Mouse (Mus musculus): Measurements from ENCODE around the gene Bcl11a.
A peak's percentile ranks its signal among the peaks of the same experiment; 100 is the strongest.

The Bcl11a gene

DNA sequence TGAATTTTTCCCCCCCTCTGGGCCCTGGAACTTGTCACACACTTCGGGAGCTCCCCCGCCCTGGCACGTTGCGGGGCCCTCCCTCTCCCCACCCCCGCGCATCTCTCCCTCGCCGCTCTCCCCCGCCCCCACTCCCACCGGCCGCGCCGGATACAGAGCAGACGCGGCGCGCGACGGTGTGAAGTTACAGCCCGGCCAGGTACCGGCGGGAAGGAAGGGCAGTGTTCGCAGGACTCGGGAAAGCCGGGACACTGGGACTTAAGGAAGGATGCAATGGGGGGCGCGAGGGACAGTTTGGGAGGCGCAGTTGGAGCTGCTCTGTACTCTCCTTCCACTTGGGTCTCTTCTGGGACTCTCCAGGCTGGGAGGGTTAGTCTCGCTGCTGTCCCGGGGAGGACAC is 2.7 kb downstream of the Bcl11a start:
- DNase-seq = no peak

DNA sequence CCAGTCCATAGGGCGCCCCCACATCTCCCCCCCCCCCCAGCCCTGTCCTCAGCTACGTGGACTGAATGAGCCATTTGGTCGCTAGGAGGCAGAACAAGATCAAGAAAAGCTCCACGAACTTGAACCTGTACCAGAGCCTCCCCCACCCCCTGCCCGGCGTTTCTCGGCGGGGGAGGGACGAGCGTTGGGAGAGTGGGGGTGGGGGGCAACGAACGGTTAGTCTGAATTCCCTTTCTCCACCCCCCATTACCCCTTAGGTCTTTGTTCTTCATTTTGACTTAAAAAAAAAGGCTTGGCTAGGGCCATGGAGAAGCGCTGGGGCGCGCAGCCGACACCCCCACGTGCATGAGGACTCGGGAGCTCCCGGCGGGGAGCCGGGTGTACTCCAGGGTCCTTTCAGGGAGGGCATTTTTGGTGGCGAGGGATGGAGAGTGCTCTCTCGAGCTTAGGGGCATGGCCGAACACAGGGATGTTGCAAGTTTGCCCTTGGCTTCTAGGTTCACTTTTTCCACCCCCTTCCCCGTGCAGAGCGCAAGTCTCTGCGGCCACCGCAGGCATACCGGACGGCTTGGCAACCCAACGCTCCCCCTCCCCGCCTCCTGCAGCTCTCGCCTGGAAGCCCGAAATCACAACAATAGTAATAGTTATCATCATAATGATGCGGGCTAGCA is 3.3 kb downstream of the Bcl11a start:
- DNase-seq = peak; percentile 69

DNA sequence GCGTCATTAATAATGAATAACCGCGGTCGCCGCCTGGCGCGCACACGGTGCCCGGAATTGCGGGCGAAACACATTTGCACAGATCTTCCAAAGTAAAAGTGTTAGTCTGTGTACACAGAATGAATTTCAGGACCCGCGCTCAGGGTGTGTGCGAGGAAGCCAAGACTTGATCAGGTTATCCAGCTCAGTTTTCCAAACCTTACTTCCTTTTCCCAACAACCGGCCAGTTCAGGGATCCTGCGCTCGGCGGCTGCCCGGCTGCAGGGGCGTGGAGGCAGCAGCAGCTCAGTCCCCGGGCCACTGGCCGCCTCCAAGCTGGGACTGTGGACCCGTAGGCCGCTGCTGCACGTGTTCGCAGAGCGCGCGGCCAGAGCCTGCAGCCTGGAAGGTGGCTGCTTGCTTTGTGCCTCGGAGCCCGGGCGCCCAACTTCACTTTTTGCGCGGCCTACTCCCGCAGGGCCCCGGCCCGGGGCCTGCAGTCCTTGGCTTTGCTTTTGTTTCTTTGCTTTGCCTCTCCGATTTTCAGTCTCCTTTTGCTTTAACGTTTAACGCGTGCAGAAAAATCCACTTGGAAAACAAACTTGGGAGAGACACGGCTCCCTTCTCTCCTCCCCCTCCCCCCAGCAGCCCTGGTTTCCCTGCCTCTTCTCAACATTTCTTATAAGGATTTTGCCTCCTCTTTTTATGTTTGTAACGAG is 4.0 kb downstream of the Bcl11a start:
- no peak for DNase-seq

DNA sequence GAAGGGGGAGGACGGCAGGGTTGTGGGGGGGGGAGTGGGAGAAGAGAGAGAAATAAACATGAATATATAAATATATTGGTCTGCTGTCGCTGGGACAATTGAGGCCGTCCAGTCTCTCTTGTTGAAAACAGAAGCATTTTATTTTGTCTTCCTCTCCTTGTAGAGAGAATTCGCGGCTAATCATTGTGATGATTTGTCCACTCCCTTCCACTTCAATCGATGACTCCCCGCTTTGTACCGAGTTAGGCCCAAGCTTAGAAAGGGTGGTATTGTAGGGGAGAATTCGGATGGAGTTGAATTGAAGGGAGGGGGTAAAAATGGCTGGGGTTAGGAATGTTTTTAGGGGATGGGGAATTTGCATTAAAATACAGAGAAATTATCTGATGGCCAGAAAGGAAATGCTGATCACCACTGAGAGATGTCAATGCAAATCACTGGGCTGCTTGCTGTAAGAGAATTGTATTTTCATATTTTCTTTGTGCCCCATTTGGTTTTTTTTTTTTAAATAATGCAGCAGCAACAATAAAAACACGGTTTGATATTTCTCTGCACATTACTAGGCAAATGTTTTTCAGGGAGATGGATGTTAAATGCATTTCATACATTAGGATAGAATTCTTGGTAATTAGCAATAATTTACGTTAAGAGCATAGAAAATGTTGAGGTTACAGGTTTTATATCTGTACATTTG is 4.7 kb downstream of the Bcl11a start:
- DNase-seq = no peak

DNA sequence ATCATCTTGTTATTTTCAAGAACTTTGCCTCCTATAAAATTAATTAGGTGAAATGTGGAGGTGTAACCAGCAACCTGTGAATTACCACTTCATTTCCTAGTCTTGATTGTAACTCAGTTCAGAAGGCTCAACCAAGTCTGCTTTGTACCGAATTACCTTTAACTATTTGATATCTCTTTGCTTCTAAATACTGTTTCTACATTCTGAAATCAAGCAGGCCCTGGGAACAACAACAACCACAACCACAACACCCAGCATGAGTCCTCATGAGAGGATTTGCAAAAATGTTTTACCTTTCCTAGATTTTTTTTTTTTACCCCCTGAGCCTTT is 5.2 kb downstream of the Bcl11a start:
- no peak for DNase-seq

DNA sequence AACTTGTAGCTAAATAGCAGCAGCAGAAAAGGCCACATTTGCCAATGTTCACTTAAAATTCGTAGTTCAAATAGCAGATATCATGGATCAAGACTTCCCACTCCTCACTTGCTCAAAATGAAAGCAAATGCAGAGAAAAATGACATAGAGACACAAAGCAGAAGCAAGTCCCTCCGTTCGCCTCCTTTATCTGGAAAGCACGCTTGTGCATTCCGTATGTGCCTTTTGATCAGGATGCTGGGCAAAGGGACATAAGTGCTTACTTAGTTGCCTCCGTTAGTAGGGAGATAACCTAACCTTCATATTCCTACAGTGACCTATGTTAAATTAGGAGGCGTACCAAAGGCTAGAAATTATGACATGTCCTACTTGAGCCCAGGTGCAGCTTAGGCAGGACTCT is 5.6 kb downstream of the Bcl11a start:
- no peak for DNase-seq

DNA sequence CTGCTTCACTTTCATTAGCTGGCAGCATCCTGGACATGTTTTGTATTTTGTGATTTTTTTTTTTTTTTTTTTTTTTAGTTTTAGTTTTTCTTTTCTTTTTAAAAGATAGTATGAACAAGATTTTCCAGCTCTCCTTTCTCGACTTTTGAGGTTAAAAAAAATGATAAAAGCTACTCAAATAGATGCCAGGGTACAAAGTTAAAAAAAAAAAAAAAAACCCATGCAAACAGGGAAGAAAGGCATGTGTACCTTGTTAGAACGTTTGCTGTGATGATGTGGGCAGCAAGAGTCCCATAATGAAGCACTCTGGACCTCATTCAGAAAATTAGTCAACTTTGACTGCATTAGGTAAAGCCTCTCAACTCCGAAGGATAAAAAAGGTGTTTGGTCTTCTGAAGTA is 6.2 kb downstream of the Bcl11a start:
- no peak for DNase-seq

DNA sequence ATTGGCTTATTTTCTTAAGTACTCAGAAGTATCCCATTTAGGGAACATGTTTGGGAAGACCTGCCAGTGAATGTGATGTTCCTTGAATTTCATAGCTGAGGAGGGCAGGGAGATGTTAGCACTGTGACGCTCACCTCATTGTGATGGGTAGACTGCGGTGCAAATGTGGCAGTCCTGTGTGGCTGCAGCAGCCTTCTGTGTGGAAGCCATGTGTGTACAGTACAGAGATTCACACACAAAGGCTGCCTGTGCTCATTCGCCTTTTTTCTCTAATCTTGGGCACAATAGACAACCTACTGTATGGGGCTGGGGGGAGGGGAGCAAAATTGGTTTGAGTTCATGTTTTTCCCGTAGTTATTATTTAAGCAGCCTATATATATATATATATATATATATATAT is 6.7 kb downstream of the Bcl11a start:
- no peak for DNase-seq

DNA sequence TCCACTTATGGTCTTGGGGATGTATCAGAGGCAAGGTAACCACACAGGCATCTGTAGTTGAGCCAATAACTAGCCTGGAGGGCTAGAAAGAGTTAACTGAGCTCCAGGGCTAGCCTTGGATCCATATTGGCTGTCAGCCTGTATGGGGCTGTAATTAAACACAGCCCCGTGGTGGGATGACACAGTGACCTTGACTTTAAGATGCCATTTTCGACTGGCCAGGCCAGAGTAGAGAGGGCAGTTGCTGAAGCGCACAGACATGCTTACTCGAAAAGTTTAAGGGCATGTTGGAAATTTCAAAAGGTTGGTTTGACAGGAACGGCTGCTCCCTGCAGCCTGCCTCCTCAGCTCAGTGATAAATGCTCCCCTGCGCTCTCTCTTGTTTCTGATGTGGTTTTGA is 8.1 kb downstream of the Bcl11a start:
- DNase-seq = no peak

DNA sequence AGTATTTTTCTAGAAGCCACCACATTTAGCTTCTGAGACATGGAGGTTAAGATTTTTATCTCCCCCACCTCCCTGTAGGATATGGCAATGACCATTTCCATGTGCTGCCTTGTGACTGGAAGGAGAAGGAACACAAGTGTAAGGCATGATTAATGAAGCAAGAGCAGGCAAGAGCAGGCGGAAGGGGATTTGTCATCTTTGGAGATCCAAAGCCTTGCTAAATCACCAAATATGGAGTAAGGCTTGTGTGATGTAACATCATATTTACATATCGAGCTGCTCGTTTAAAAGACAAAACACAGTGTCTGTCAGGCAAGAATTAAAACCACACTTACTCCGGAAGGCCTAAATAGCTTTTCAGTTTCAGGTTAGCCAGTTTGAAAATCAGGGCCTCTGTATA is 9.2 kb downstream of the Bcl11a start:
- DNase-seq = no peak

DNA sequence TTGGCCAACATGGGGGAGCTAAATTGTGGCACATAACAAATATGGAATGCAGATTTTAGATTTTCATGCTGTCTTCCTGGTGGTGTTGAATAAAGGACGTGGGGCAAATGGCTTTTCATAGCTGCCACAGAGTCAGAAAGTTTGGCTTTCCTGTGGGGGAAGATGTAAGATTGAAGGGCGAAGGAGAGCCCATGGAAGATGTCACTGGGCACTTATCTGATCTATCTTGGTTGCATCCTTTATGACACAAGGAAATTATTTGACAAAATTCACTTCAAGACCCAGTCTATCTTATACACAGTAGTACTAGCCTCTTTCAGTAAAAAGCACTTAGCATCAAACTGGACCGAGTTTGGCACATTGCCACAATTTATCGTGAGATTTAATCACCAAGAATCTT is 12.6 kb downstream of the Bcl11a start:
- DNase-seq = no peak

DNA sequence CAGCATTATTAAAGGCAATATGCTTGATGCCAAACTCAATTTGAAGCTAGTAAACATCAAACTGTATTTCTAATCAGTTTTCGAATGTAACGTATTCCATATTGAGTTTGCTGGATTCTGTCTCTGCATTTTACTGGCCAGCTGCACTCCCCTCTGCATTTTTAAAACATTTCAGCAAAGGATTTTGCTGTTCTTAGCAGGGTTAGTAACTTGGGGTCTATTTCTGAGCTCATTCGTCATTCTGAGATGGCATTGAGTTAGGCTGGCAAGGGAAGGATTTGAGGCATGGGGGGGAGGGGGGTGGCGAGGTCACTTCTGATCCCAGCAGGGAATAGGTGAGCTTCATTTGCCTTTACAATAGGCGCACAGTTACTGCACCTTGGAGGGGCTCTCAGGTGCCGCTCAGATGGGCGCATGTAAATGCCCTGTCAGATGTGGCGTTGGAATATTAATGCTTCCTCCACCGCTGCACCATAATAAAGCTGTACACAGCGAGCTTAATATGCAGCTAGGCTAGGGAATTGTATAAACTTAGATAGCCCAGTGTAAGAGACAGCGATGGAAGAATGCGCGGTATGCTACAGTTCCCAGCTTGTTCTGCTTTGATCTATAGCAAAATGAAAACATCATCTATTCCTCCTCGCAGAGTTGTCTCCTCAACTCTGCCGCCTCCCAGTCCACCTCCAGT is 13.7 kb downstream of the Bcl11a start:
- DNase-seq = no peak

DNA sequence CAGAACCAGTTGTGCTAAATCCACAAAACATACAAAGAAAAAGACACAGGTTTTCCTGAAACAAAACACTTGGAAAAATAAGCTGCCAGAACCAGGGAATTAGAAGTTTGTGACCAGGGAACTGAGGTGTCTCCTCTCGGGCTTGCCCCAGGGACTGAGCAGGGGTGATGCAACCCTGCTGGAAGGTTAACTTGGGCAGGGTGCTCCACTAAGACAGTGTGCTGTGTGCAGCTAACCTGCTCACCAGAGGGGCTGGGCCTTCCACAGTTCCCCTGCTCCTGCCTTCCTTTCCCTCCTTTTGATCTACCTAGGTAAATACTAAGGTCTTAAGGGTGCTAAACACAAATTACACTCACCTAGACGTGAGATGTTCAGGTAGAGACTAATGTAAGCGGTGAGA is 14.8 kb downstream of the Bcl11a start:
- DNase-seq = no peak

DNA sequence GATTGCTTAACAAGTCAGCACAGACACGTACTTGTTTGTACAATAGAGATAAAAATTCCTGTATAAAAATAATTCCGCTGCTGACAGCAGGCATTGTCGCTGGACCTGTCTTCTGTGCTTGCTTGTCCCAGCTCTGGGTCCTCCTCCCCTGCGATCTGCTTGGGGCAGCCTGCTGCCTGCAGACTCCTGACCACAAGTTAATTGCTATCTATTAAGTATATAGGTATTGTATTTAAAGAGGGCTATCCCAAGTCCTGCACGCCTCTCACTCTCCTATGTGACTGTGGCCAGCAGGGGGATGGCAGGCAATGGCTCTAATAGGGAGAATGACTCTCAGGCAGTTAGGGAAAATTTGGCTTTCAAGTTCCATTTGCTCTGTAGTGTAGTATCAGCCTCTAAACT is 16.2 kb downstream of the Bcl11a start:
- no peak for DNase-seq

DNA sequence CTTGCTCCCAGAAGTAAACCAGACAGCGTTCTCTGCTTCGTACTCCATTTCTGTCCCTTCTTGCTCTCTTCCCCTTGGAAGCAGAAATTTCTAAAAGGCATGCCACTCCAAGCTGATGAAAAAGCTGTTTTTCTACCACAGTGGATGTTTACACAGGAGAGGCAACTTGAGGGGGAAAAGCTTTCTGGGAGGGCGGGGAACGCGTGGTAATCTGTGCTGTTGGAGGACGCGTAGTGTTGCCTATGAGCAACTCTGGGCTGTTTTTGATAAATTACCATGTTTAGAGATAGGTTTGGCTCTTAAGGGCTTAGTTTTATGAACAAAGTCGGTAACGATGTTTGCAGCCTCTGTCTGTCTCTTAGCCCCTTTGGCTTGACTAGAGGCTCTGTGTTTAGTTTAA is 17.4 kb downstream of the Bcl11a start:
- no peak for DNase-seq

DNA sequence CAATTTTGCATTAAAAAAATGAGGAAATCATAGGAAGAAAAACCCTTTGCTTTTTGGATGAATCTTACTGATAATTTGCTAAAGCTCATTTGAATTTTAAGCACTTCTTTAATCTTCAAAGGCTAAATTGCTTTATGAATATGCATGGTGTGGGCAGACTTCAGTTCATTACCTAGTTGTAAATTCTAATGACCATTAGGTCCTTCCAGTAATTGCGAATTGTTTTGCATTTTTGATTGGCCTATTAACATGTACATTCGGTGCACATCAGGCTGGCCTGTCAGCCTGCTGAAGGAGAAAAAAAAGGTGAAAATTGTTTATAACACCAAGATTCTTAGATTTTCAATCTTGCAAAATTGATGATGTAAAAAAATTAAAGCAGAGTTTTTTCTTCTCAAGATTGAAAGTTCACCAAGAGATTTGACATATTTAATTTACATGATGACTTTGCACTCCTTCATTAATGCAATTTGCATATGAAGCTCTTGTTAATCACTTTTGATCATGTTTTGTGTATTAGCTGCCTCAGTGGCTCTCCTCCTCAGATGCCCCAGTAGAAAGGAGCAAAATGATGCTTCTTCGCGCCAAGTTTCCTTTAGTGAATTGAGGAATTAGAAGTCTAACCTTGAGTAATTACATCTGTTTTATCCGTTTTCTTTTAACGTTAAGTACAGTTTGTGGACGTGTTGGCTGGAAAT is 17.9 kb downstream of the Bcl11a start:
- DNase-seq = no peak

DNA sequence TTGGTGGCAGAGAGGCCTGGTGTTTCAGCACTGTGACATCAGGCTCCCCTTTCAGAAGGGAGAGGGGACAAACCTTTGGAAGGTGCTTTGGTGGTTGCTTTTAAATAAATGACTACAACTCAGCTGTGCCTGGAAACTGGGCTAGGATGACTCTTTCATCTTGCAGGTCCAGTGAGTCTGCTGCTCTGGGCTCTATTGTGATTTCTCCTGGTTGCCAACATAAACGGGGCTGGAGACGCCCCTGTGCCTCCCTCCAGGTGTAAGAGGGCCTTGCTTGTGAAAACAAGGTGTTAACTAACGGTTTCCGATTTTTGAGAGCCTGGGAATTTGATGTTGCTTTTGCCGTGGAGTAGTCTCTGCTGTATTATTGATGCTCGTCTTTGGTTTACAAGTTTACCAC is 18.6 kb downstream of the Bcl11a start:
- no peak for DNase-seq

DNA sequence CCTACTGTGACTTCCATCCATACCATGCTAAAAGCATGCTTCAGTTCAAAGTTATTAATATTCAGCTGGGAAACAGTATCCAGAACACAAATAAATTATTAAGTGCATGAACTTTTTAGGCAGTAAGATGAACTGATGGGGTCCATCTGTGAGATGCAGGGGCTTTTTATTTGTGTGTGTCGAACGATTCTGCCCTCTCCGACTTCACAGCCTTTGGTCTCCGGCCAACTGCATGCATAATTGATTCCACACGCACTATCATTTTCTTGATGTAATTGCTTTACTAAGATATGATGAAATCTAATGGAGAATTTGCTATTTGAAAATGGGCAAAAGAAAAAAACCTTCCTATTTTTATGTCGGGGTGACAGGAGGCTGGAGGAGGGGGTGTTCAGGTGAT is 19.2 kb downstream of the Bcl11a start:
- no peak for DNase-seq

DNA sequence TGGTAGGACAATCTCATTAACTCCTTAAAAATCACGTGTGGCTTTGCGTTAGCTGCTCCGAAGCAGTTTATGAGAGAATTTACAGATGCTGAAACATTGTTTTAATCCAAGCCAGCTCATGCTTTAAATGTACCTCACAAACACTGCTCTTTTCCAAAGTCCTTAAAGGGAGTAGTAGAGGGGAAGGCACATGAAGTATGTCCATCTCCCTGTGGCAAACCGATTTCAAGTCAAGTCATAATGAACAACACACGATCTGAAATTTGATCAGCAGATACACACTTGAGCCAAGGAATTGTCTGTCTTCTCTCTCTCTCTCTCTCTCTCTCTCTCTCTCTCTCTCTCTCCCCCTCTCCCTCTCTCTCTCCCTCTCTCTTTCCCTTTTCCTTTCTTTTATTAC is 20.2 kb downstream of the Bcl11a start:
- DNase-seq = no peak

DNA sequence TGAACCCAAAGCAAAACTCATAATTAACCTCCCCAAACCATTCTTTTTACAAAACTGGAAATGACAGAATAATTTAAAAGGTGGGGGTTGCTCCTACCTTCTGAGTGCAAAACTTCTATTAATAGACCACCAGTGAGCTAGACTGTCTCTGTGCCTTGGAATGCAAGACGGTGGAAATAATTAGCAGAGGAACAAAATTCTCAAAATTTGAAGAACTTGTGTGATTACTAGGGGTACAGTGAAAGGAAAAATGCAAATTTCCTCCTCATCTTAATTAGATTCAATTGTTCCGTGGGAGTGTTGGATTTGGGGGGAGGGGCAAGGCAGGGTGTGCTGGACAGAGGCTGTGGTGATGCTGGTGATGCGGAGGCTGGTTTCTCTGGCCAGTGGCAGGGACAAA is 20.8 kb downstream of the Bcl11a start:
- DNase-seq = no peak

DNA sequence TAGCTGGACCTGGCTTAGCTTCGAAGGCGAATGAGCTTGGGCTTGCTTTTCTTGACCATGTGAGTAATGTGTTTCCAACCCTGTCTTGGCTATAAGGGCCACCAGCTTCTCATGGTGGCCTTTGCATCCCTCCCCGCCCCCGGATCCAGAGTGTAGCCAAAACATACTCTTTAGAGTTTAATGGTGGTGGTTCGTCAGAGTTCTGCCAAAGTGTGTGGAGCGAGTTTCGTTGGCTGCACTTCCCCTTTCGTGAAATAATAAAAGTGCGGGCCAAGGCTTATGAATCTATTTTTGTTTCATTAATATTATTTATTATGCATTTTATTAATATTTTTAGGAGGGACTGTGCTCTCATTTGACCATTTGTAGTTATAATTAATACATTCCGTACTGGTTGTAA is 21.4 kb downstream of the Bcl11a start:
- no peak for DNase-seq

DNA sequence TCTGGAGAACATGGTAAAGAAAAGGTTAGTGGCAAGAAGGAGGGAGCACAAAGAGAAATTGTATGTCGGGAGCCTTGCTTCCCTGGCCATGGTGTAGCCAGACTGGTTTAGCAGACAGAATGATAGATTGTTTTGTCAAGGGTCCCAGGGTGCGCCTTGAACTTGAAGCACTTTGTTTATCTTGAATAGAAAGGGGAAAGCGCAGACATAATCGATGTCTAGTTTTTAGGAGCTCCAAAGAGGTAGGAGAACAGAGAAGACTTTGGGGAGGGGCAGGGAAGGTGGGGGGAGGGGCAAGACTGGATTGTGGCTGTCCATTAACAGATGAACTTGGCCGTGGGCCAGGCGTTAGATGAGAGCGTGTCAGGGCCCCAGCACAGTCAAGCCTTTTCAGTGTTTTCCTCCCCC is 22.0 kb downstream of the Bcl11a start:
- no peak for DNase-seq

DNA sequence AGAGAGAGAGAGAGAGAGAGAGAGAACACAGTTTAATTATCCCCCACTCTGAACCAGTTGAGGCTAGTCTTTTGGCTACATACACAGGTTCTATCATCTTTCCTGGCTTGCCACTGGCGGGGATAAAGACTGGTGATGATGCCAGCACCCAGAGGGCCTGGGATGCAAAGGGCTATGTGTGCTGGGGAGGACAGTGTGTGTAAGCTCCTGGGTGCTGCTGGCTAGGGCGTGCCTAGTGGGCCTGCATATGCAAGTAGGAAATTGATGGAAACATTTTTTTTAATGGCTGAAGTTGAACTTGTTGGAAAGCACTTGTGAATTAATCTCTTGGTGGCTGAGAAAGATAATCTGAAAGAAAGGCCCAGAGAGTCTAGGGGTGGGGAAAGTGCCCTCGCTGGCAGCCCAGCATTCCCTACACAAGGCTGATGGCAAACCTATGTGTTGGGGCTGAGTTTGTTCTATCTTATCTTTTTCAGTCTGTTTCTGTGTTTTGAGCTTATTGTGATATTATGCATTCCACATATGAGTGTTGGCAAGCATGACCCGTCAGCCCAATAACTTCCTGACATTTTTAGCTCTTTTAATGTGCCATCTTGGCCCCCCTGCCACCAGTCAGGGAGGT is 22.7 kb downstream of the Bcl11a start:
- DNase-seq = no peak
